ENCODE assay signal across 8 mouse cellular contexts in genomic region chr19:15903508-15904480, GRCm38 (mm10). TPM values are rescaled to one million over a fixed set of nuclear protein-coding genes. Genes with fewer than 3 reads are reported as not detected.
DNase-seq lines count a peak whose midpoint lies in the region; ATAC-seq and TF ChIP-seq lines count a peak whose summit lies in the region.
"Had no signal": no experiment of that assay in that cellular context is flagged by ENCODE, and none has a peak within 500 bp of the region (broad histone marks: within the 10 kb centered on the region; RNA-seq: fewer than 3 reads in every experiment).

No protein-coding gene starts in this region.

- H3K27ac ChIP-seq in embryonic facial prominence, embryonic 11.5 days (replicated peaks; ENCODE audit: low read depth, low read length): 0 out of 2 replicates have a peak overlapping the region, but pooled peaks have one; percentile 8
- peak overlapping the region; percentile 89 for H3K27ac ChIP-seq in kidney, adult 2 months (ENCODE audit: insufficient read depth, low read depth, low read length)
- peak overlapping the region; percentile 17; the same call in 1 of the 2 replicates for H3K27ac ChIP-seq in midbrain, embryonic 12.5 days (replicated peaks)
- H3K27ac ChIP-seq in heart, adult 2 months: no peak overlapping the region
- H3K27ac ChIP-seq: limb, embryonic 13.5 days had no signal

- no peaks in the 10 kb centered on the region for H3K36me3 ChIP-seq in embryonic facial prominence, embryonic 11.5 days (replicated peaks; ENCODE audit: control insufficient read depth, insufficient read depth, low read depth, low read length)
- H3K36me3 ChIP-seq in kidney, adult 2 months (ENCODE audit: control insufficient read depth, insufficient read depth, low read length): no peaks in the 10 kb centered on the region
- peaks cover 38% of the 10 kb centered on the region for H3K36me3 ChIP-seq in midbrain, embryonic 12.5 days
- no peaks in the 10 kb centered on the region for H3K36me3 ChIP-seq in heart, adult 2 months (ENCODE audit: control insufficient read depth, insufficient read depth, low read length)

- H3K4me2 ChIP-seq in embryonic facial prominence, embryonic 11.5 days (ENCODE audit: low read depth, low read length): no peak overlapping the region
- H3K4me2 ChIP-seq in midbrain, embryonic 12.5 days (replicated peaks): peak overlapping the region; percentile 12; the same call in 1 of the 2 replicates
- H3K4me2 ChIP-seq: limb, embryonic 13.5 days had no signal

- no peaks in the 10 kb centered on the region for H3K9me3 ChIP-seq in embryonic facial prominence, embryonic 11.5 days (replicated peaks; ENCODE audit: control insufficient read depth, low read length)
- no peaks in the 10 kb centered on the region for H3K9me3 ChIP-seq in midbrain, embryonic 12.5 days
- H3K9me3 ChIP-seq: limb, embryonic 13.5 days had no signal

- whole genome bisulfite sequencing in embryonic facial prominence, embryonic 11.5 days: 57% methylated on average over 20 of the region's 20 CpGs
- WGBS in kidney, adult 2 months: 28% methylated on average over 20 of the region's 20 CpGs
- 26% methylated on average over 20 of the region's 20 CpGs for WGBS in midbrain, embryonic 12.5 days
- 62% methylated on average over 20 of the region's 20 CpGs for WGBS in heart, adult 2 months

- ATAC-seq in embryonic facial prominence, embryonic 11.5 days (replicated peaks; ENCODE audit: insufficient number of reproducible peaks, low FRiP score, low TSS enrichment, low read depth): peak; percentile 65; the same call in 1 of the 2 replicates
- peak; percentile 47 for ATAC-seq in midbrain, embryonic 12.5 days (ENCODE audit: low FRiP score, low read depth)

- peak; percentile 43 for DNase-seq in brain, embryonic 14.5 days (ENCODE audit: low read depth)
- peak; percentile 31 for DNase-seq in embryonic facial prominence, embryonic 11.5 days (ENCODE audit: low spot score)
- DNase-seq in kidney, adult 2 months: peak; percentile 78
- DNase-seq in left cerebral cortex, adult 9 months (ENCODE audit: low spot score in 2 of 2): no peak
- no peak for DNase-seq in heart, adult 2 months
- no peak for DNase-seq in spleen, postnatal 14 days (ENCODE audit: low spot score in 2 of 2)

- H3K27me3 ChIP-seq in embryonic facial prominence, embryonic 11.5 days (ENCODE audit: control insufficient read depth, insufficient read depth, low read length): no peaks in the 10 kb centered on the region
- no peaks in the 10 kb centered on the region for H3K27me3 ChIP-seq in kidney, adult 2 months (replicated peaks; ENCODE audit: control insufficient read depth, insufficient read depth, low read length)
- no peaks in the 10 kb centered on the region; the same call in 1 of the 2 replicates for H3K27me3 ChIP-seq in midbrain, embryonic 12.5 days
- H3K27me3 ChIP-seq in heart, adult 2 months (ENCODE audit: control insufficient read depth, insufficient read depth, low read length): no peaks in the 10 kb centered on the region
- H3K27me3 ChIP-seq: limb, embryonic 13.5 days had no signal

- no peaks in the 10 kb centered on the region for H3K4me1 ChIP-seq in embryonic facial prominence, embryonic 11.5 days (ENCODE audit: control insufficient read depth, insufficient read depth, low read length)
- H3K4me1 ChIP-seq in kidney, adult 2 months (ENCODE audit: control insufficient read depth, insufficient read depth, low read length): peaks cover 18% of the 10 kb centered on the region
- peaks cover 15% of the 10 kb centered on the region for H3K4me1 ChIP-seq in midbrain, embryonic 12.5 days
- H3K4me1 ChIP-seq in heart, adult 2 months (ENCODE audit: control insufficient read depth, insufficient read depth, low read length): no peaks in the 10 kb centered on the region; the same call in 1 of the 2 replicates

- H3K9ac ChIP-seq in embryonic facial prominence, embryonic 11.5 days (replicated peaks; ENCODE audit: low read length): no peak overlapping the region
- 0 out of 2 replicates have a peak overlapping the region, but pooled peaks have one; percentile 12 for H3K9ac ChIP-seq in midbrain, embryonic 12.5 days (replicated peaks)
- H3K9ac ChIP-seq in heart, adult 2 months (ENCODE audit: low read depth, low read length): no peak overlapping the region
- H3K9ac ChIP-seq: limb, embryonic 13.5 days had no signal

- TF ChIP-seq POLR2A in brain, embryonic 14.5 days (IDR thresholded peaks at IDR 0.05; ENCODE audit: borderline replicate concordance, extremely low read depth, insufficient read depth, insufficient read length, poor library complexity, severe bottlenecking): no peak
- TF ChIP-seq POLR2A in kidney, adult 2 months (IDR thresholded peaks at IDR 0.05; ENCODE audit: low read depth, low read length): no peak
- TF ChIP-seq POLR2A in heart, adult 2 months (IDR thresholded peaks at IDR 0.05; ENCODE audit: insufficient read depth, low read depth, low read length): no peak

- TF ChIP-seq CTCF in brain, embryonic 14.5 days (IDR thresholded peaks at IDR 0.05; ENCODE audit: borderline replicate concordance, extremely low read depth, insufficient read depth, insufficient read length): no peak
- TF ChIP-seq CTCF in kidney, adult 2 months (conservative IDR thresholded peaks at IDR 0.05; ENCODE audit: insufficient read depth, insufficient read length, low read depth, low read length): no peak
- TF ChIP-seq CTCF in heart, adult 2 months (IDR thresholded peaks at IDR 0.05): no peak

- H3K4me3 ChIP-seq in embryonic facial prominence, embryonic 11.5 days (ENCODE audit: low read depth, low read length): no peak overlapping the region
- no peak overlapping the region for H3K4me3 ChIP-seq in kidney, adult 2 months (ENCODE audit: insufficient read depth, low read depth, low read length)
- H3K4me3 ChIP-seq in midbrain, embryonic 12.5 days: no peak overlapping the region
- H3K4me3 ChIP-seq in heart, adult 2 months: no peak overlapping the region
- H3K4me3 ChIP-seq: limb, embryonic 13.5 days had no signal

- no peaks in the 10 kb centered on the region for H3K79me2 ChIP-seq in heart, adult 2 months (replicated peaks; ENCODE audit: control insufficient read depth, insufficient read depth, low read length)

- TF ChIP-seq EP300 in heart, adult 2 months (IDR thresholded peaks at IDR 0.05; ENCODE audit: insufficient read depth, low read depth, low read length): no peak

- intact Hi-C loops in heart, adult 2 months (cut with DNase I): no loop called here

RNA-seq across cellular contexts. Expression of gene Psat1, which starts 43.3 kb away (rescaled TPM):
- 96.9 and 98.3 TPM in 2 replicates for polyA plus RNA-seq in brain, embryonic 14.5 days (2012; rRNA removed)
- 96.1 and 106 TPM in 2 replicates for polyA plus RNA-seq in embryonic facial prominence, embryonic 11.5 days (2014; fragmentation: Nextera tagmentation; extraction: Ambion mirVana)
- 21.0 and 28.5 TPM in 2 replicates for polyA plus RNA-seq in kidney, adult 2 months (2012; rRNA removed)
- polyA plus RNA-seq in midbrain, embryonic 12.5 days (2016; fragmentation: Nextera tagmentation; extraction: Ambion mirVana): 99.6 and 120 TPM in 2 replicates
- total RNA-seq in heart, adult 2 months (2021): 1 to 10 TPM; 2.3 to 3.5 TPM
- 2.4 and 2.8 TPM in 2 replicates for polyA plus RNA-seq in heart, adult 2 months (2012; rRNA removed)

Comparison
In these comparisons a context has a peak if more than half of its experiments do, and no peak if none do; other contexts are left out.
1. DNase-seq: peak in brain, embryonic 14.5 days (single experiment), embryonic facial prominence, embryonic 11.5 days (single experiment) and kidney, adult 2 months (single experiment); none in left cerebral cortex, adult 9 months (0 of 2), heart, adult 2 months (0 of 2) and spleen, postnatal 14 days (0 of 2).